Mouse (Mus musculus): ENCODE results near the gene Osbpl8. TPM values are rescaled to one million over a fixed set of nuclear protein-coding genes. Genes with fewer than 3 reads are reported as not detected.
A peak's percentile ranks its signal among the peaks of the same experiment; 100 is the strongest.
"Not testable (repeated sequence)": the region's sequence is repeated elsewhere in the genome, so short reads cannot be mapped to it uniquely, and the experiment has no call there.

The Osbpl8 gene
- total RNA-seq (2021) = 10 to 100 TPM; 26.1 to 30.9 TPM
- long read RNA-seq, experiment 1, full-length matches to known transcripts = 5 of 7 reads
- long read RNA-seq, experiment 1, partial matches to known transcripts = 1 of 7 reads
- long read RNA-seq, experiment 1, other reads (novel, unspliced or antisense) = 1 of 7 reads
- long read RNA-seq, experiment 2, partial matches to known transcripts = 0 of 2 reads
- long read RNA-seq, experiment 2, other reads (novel, unspliced or antisense) = 1 of 2 reads

DNA sequence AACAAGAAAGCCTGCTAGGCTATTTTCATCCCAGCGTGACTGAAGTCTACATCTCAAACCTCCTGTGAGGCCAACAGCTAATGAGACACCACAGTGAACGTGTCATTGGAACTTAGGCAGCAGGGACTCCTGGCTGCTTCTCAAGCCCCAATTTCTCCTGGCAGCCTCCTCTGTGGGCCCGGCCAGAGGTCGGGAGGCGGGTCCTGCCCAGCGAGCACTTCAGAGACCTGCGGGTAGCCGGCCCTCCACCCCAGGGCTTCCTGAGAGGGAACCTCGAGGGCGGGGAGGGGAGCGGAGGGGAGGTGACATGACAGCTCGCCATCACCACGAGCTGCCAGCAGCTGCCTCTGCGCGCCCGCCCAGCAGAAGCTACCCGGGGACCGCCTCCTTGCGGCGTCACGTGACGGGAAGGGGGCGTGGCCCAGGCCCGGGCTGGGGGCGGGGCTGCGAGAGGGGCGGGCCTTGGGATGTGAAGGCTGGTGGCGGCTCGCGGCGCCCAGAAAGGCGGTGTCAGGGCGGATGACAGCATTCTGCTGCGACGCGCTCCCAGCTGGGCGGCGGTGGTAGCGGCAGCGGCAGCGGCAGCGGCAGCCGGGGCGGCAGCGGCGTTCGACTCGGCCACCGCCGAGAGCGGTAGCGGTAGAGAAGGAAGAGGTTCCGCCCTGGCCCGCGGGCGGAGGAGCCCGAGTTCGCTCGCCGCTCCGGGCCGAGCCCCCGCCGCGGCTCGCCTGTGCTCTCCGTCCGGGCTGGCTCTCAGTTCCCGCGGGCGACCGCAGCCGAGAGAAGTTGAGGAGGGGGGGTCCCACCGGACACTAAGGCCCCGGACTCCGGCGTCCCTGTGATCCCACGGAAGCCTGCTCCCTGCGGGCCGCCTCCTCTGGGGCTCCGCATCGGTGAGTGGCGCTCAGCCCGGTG is at the start of gene Osbpl8:
Osbpl8 (plus strand) TSS at position 449 of the 915 bp plus-strand sequence.
- peak; percentile 99 for DNase-seq

DNA sequence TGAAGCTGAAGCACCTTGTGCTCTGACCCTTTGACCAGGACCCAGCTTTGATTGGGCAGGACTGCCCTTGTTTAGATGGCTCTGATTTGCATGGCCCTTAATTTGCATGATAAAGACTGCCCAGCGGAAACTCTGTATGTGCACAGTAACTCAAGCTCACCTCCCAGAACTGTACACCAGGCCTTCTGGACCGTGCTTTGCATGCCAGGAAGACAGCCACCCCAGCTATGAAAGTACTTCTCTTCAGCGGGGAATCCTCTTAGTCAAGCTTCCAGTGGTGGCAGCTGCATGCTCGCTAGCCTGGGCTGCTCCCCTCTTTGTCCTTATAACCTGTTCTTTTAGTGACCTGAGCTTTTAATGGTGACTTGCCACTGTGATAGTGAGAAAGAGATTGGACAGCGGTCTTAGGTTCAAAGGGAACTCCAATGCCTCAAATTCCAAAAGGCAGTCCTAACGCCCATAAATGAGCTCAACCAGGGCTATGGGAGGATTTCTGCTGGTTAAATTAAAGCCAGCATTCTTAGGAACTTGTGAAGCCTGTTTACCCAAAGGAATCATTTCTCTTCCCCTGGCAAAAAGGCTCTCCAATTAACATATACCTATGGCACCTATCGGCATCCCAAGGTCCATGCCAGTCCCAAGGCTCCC is 47.2 kb upstream of the Osbpl8 start:
- no peak for DNase-seq

DNA sequence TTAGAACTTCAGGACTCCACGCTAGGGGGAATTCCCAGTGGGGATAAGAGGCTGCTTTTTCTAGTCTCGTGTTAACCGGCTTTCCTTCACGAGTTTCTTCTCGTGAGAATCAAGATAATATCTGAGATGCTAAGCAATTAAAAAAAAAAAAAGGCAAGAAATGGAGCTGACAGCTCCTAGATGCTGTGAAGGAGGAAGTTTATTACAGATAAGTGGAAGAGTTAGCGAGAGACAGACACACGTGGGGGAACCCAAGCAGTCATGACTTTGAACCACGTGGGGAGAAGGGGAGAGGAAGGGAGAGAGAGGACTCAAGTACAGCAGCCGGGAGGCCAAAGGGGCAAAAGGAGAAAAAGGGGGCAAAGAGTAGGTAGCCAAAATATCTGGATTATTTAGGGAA is 46.3 kb upstream of the Osbpl8 start:
- no peak for DNase-seq

DNA sequence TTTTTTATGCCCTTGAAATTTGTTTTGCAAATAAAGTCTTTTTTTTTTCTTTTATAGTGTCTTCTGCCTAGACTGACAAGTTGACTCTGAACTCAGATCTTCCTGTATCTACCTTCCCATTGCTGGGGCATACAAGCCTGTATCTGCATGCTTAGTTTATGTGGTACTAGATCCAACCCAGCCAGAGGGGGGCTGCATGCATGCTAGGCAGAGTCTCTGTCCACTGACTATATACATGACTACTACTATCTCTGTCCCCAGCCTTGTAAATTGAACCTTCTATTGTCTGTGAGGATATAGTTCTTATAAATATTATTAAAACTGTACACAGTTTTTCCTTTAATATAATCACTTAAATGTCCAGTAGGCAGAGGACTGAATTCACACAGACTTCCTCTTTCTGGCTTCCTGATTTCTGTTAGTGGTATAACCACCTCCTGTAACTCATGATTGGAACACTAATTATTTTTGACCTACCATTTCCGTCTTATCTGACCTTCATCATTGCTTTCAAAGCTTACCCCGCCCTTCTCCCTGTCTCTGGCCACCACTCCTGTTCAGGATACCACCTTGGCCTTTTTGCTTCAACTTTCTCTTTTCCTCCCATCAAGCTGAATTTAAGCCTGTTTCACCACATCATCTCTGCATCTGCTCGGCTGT is 45.4 kb upstream of the Osbpl8 start:
- no peak for DNase-seq

DNA sequence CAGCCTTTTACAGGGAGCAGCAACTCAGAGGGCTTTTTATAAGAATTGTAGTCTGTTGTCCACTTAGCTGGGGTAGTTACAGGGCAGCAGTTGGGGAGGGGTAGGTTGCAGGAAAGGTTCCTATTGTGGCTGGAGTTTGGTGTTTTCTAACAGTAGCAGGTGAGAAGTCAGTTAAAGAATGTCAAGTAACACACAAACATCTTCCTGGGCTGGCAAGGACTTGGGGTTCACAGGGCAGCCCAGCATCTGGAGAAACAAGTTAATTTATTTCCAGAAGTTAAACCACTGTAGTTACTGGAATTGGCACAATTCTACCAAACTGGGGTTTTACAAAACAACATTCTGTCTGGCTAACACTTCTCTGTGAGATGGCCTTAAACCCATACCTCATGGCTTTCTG is 44.8 kb upstream of the Osbpl8 start:
- no peak for DNase-seq

DNA sequence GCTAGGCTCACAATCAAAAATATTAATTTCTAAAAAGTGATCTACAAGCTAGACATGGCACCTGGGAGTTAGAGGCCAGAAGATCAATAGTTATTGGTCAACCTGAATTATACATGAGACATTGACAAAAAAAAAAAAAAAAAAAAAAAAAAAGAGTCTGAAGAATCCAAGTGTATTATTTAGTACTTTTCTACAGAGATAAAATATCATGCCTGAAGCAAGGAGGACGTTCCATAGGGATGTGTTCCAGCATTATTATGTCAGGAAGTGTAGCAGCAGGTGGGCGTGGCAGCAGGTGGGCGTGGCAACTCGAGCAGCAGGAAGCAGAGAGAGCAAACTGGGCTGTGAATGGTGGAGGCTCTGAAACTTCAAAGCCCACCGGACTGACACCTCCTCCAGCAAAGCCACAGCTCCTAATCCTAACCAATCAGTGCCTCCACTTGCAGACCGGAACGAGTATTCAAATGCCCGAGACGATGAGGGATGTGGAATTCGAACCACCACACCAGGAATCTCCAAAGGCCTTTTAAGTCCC is 41.6 kb upstream of the Osbpl8 start:
- no peak for DNase-seq

DNA sequence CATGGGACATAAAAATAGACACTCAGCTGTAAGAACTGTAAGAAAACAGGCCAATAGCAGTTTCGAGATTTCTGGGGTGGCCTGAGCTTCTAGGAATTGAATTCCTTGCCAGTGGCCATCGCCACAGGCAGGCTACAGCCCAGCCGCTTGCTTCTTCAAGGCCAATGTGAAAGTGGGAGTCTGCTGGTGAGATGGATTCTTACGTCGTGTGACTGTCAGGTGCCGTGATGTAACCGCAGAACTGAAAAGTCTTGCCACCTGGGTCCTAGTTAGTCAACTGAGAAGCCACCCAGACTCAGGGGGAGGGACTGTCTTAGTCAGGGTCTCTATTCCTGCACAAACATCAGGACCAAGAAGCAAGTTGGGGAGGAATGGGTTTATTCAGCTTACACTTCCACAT is 40.4 kb upstream of the Osbpl8 start:
- DNase-seq = no peak

DNA sequence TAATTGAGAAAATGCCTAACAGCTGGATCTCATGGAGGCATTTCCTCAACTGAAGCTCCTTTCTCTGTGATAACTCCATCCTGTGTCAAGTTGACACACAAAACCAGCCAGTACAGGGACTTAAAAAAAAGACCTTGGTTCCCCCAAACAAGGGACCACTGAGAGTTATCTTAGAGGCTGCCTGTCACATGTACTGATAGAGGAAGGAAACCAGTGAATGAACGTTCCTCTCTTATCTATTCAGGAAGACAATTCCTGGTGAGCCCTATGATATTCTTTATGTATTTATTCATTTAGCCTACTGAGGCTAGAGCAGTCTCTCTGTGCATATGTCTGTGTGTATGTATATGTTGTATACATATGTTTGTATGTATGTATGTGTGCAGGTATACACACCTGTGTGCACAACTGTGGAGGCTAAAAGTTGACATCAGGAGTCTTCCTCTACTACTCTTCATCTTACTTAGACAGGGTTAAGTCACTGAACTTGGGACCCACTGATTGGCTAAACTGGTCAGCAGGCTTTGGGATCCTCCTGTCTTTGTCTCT is 39.7 kb upstream of the Osbpl8 start:
- DNase-seq = no peak

DNA sequence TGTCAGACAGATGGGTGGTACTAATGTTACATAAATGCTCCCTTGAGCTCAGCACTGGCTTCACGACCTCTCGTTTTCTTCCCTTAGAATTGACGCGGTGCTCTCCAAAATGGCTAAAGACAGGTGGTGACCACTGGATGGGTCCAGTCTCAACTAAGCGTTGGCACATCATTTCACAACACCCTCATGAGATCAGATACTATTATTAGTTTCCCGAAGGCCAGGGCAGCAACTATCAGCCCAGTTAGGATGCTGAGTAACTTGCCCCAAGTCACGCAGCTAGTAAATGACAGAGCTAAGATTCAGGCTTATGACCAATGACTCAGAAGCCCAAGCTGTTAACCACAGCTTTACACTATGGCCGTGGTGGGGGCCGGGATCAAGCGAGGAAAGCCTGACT is 37.2 kb upstream of the Osbpl8 start:
- no peak for DNase-seq

DNA sequence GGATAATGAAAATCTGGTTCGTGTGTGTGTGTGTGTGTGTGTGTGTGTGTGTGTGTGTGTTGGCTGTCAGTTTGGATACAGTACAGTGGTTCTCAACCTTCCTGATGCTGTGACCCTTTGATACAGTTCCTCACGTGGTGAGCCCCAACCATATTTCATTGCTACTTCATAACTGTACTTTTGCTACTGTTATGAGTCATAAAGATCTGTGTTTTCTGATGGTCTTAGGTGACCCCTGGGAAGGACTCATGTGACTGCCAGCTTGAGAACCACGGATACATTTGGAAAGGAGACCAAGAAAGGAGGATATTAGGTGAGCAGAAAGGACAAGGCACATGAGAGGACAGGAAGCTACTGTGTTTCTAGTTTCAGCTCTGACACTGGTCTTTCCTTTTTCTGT is 36.1 kb upstream of the Osbpl8 start:
- DNase-seq = no peak

DNA sequence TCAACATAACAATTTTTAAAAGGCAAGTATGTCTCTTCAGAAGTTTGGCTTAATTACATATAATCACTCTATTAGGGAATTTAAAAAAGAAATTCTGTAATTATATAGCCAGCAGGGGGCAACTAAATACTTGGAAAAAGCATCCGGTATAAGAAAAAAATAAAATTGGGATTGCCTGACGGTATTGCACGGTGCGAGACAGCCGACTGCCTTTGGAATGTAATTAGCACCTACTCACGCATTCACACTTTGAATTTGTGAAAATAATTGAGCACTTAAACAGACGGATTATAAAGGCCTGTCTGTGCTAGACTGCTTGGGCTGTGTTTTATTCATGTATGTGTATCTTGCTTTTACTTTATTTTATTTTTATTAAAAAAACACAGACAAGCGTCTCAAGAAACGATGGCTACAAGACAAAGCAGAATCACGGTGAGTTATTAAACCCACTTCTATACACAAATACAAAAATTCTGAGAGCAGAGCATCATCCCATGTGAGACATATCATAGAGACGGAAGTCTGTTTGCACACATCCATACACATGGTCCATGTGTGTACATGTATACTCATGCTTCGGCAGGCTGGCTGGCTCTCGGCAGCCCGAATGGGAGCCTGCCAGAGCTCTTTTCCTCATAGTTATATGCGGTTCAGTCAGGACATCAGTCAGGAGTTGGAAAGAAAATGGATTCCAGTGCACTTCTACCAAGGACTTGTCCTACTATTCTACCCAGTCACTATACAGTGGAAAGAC is 34.5 kb upstream of the Osbpl8 start:
- no peak for DNase-seq

DNA sequence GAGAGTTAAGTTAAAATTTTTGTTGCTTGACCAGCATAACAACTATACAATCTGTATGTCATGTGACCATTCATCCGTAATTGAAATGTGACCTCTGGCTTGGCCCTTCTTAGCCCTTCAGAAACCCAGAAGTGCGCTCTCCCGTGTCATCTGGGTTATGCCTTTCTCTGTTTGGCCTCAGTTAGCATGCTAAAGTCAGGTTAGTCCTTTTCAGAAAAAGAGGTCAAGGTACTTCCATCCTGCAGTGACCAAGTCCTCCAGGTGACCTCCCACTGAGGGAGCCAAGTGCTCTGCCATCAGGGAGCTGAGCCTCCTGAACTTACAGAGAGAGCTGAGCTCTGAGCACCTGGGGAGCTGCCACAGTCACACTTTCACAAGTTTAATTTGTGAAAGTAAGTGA is 33.7 kb upstream of the Osbpl8 start:
- DNase-seq = no peak

DNA sequence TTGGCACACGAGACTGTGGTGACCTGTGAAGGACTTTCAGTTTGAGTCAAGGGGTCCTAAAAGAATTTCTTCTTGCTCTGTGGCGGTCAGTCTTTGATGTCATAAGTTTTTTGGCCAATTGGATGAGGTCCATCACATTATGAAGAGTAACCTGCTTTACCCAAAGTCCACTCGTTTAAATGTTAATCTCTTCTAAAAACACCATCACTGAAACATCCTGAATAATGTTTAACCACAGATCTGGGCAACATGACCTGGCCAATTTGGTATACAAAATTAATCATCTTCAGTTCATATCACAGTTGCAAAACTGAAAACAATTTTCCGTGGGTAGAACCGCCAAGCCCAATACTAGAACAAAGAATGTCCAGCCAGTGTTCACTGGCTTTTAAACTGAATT is 31.3 kb upstream of the Osbpl8 start:
- no peak for DNase-seq

DNA sequence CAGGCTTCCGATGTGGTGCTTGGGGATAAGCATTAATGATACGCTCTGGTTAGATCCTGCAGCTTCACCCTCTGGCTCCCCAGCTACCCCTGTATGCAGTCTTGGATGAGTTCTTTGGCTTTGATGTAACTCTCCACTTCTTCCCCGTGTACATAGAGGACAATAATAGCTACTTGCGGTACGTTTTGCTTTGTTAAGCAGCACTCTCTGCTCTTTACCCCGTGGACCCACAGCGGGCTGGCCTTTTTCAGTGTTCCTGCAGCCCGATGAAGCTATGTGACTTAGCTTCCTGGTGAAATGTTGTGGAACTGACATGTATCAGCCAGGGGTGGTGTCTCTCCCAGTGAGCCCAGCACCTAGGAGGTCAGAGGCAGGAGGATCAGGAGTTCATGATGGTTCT is 30.6 kb upstream of the Osbpl8 start:
- DNase-seq = no peak

DNA sequence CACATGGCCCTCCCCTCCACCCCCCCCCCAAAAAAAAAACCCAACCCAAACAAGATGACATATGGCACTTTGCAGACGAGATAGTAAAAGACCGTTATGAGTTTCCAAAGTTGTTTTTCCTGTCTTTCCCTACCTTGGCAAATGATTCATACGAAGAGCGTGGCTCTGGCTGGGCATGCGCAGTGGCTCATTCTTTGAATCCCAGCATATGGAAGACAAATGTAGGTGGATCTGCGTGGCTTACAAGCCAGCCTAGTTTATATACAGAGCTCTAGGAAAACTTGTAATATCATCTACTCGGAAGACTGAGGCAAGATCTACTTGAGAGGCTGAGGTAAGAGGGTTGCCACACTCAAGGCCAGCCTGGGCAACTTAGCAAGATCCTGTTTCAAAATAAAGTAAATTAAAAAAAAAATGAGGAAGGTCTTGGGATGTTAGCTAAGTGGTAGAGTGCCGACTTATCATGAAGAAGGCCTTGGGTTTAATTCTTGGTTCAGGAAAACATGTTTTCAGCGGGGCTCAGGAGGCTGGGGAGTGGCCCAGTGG is 30.1 kb upstream of the Osbpl8 start:
- no peak for DNase-seq

DNA sequence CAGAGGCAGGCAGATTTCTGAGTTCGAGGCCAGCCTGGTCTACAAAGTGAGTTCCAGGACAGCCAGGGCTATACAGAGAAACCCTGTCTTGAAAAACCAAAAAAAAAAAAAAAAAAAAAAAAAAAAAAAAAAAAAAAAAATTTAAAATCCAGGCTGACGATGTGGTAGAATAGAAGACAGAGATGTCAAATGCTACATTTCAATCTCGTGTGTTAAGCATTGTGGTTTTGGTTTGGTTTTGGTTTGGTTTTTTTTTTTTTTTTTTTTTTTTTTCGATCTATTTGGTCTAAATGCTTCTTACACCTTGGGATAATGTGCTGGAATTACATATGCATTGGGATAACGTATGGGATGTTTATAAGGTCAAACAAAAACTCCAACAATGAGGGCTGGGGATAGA is 28.2 kb upstream of the Osbpl8 start:
- not testable (repeated sequence) for DNase-seq

DNA sequence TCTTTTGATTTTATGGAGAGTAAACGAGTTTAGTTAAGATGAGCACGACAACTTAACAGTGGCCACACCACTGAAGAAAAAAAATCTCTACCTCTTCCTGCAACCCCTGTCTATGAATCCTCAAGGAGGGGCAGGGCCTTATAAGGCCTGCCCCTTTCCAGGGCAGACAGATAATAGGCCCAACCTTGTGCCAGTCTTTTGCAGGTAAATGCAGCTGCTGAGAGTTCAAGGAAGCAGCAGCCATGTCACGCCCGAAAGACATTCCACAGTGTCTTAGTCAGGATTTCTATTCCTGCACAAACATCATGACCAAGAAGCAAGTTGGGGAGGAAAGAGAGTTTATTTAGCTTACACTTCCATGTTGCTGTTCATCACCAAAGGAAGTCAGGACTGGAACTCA is 26.6 kb upstream of the Osbpl8 start:
- DNase-seq = no peak

DNA sequence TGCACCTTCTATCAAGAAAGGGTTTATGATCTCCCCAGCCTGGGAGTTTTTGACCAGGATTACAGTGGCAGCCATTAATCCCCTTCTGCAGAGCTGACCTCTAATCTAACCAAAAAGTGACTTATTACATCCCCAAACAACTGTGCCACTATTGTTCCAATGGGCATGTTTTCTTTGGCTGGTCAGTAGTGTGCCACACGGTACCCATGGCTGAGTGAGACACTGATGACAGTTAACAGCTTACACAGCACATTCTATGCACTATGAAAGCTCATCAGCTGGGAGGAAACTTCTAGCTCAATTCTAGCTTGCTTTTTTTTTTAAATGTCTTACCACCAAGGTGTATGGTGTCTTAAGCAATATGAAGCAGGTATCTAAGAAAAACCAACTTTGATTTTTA is 25.4 kb upstream of the Osbpl8 start:
- no peak for DNase-seq

DNA sequence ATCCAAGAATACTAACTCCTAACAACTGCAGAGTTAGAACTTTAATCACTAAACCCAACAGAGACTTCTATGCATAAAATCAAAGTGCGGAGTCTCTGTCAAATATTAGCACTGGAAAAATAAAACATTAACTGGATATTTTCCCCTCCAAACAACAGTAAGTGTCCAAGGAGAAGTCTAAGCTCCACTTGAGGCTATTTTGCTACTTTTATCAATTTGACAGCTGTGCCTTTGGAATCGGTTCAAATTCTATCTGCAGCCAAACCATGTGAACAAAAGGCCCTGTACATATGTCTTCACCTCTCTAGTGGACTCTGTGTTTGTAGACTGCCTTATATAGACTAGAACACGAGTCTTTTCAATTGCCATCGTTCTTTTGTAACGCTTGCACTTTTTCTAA is 24.7 kb upstream of the Osbpl8 start:
- no peak for DNase-seq

DNA sequence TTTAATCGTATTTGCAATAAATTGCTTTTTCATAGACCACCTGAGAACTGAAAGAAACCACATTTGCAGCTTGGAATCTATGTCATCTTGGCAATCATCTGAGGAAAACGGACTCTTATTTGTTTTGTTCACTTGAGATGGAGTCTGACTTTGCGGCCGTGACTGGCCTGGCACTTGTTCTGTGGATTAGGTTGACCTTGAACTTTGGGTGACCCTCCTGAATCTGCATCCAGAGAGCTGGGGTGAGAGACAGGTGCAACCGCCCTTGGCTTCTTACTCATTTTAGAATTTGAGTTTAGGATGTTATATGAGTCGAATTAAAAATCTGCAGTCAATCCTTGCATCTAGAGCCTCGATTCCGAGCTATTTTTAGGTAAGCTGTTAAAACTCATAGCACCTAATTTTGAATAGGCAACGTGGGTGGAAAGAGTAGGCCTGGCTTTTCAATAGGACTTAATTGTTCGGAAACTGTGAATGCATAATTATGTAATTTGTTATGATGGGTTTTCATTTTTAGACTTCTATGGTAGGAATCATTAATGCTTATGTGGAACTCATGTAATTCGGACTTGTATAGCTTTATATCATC is 20.1 kb upstream of the Osbpl8 start:
- no peak for DNase-seq

DNA sequence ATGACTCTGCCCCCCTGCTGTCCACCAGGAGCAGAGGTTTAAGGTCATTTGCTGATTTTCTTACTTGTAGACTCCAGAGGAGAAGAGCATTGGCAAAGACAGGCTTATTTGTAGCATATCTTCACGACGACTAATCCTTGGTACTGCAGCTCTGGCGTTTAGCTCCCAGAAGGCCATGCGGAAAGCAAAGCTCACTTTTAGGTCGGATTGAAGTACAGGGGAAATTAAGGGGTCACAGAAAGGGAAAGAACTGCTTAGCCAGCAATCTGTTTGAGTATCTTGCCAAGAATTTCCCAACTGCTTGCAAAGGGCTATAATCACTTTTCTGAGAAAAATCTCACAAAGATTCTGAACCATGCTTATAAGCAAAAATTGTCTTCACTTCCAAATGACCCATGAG is 14.8 kb upstream of the Osbpl8 start:
- no peak for DNase-seq

All from adrenal gland, postnatal 36 days (tissue).